Mouse (Mus musculus) C2C12 (cell line): ENCODE measurements at regions not wholly inside any gene's neighbourhood (a gene's known extent, or its start where the extent isn't known, plus 50 kb on each side); places are given as distances from the start of the nearest gene placed in this dataset.

Experiments used
- H3K27me3 ChIP-seq: one replicate; pipeline ENCODE4 v1.6.1; 2011; ENCODE audit not compliant: control insufficient read depth, insufficient read depth, insufficient read length
- H3K36me3 ChIP-seq: one replicate; pipeline ENCODE4 v1.6.1; 2011; ENCODE audit not compliant: control insufficient read depth, insufficient read depth
- H3K4me3 ChIP-seq: one replicate; pipeline ENCODE4 v1.5.1; 2011; ENCODE audit warnings: mild to moderate bottlenecking, control low read depth; ENCODE audit not compliant: poor library complexity, insufficient read depth, severe bottlenecking
- H3K79me2 ChIP-seq: one replicate; pipeline ENCODE4 v1.6.1; 2011; ENCODE audit not compliant: control insufficient read depth, insufficient read depth
- H3K79me3 ChIP-seq: one replicate; pipeline ENCODE4 v1.6.1; 2011; ENCODE audit warnings: low read depth, control low read depth
- H3ac ChIP-seq: one replicate; pipeline ENCODE3; 2011; ENCODE audit warnings: low read depth; ENCODE audit not compliant: control insufficient read depth, insufficient read length
- CEBPB ChIP-seq: IDR thresholded peaks from one replicate; pipeline ENCODE4 v1.6.1; 2011; ENCODE audit warnings: low read depth, mild to moderate bottlenecking, control low read depth, moderate library complexity
- CTCF ChIP-seq: IDR thresholded peaks from one replicate; pipeline ENCODE4 v1.5.1; 2011; ENCODE audit not compliant: control insufficient read depth, insufficient read depth, insufficient read length
- FOSL1 ChIP-seq: IDR thresholded peaks from one replicate; pipeline ENCODE4 v1.8.0; 2011; ENCODE audit warnings: mild to moderate bottlenecking, low read length; ENCODE audit not compliant: poor library complexity, insufficient read depth, severe bottlenecking
- MAX ChIP-seq: IDR thresholded peaks from one replicate; pipeline ENCODE4 v1.6.1; 2011; ENCODE audit warnings: mild to moderate bottlenecking, control low read depth
- MYOD1 ChIP-seq: IDR thresholded peaks from one replicate; pipeline ENCODE4 v1.6.1; 2011; ENCODE audit warnings: low read depth; ENCODE audit not compliant: control insufficient read depth, insufficient read length
- MYOG ChIP-seq: IDR thresholded peaks from one replicate; pipeline ENCODE4 v1.6.1; 2011; ENCODE audit not compliant: control insufficient read depth, insufficient read length; ENCODE audit errors: extremely low read depth
- USF1 ChIP-seq: IDR thresholded peaks from one replicate; pipeline ENCODE4 v1.6.1; 2011; ENCODE audit warnings: low read depth, mild to moderate bottlenecking, control low read depth, moderate library complexity

GRCm38 (mm10) chr16:7637121-7637700 lies 787.7 kb downstream of the Tmem114 start:
- H3K79me3 ChIP-seq: no peaks in the 10 kb centered on the region
- no peak overlapping the region for H3ac ChIP-seq
- no peak overlapping the region for H3K4me3 ChIP-seq
- H3K36me3 ChIP-seq: no peaks in the 10 kb centered on the region
- TF ChIP-seq MAX: no peak
- no peak for TF ChIP-seq FOSL1
- no peak for TF ChIP-seq CTCF
- TF ChIP-seq CEBPB: no peak
- no peak for TF ChIP-seq MYOG
- no peak for TF ChIP-seq MYOD1
- no peak for TF ChIP-seq USF1
- H3K79me2 ChIP-seq: no peaks in the 10 kb centered on the region
- no peaks in the 10 kb centered on the region for H3K27me3 ChIP-seq

GRCm38 (mm10) chr16:7636326-7636725 lies 788.6 kb downstream of the Tmem114 start:
- H3ac ChIP-seq: no peak overlapping the region
- no peaks in the 10 kb centered on the region for H3K79me2 ChIP-seq
- H3K36me3 ChIP-seq: no peaks in the 10 kb centered on the region
- H3K27me3 ChIP-seq: no peaks in the 10 kb centered on the region
- TF ChIP-seq CEBPB (no peak), MAX (no peak), CTCF (no peak)
- no peak overlapping the region for H3K4me3 ChIP-seq
- no peaks in the 10 kb centered on the region for H3K79me3 ChIP-seq

GRCm38 (mm10) chr16:7632474-7632873 lies 792.5 kb downstream of the Tmem114 start:
- no peak overlapping the region for H3ac ChIP-seq
- no peaks in the 10 kb centered on the region for H3K36me3 ChIP-seq
- no peaks in the 10 kb centered on the region for H3K79me3 ChIP-seq
- no peak overlapping the region for H3K4me3 ChIP-seq
- H3K79me2 ChIP-seq: no peaks in the 10 kb centered on the region
- H3K27me3 ChIP-seq: no peaks in the 10 kb centered on the region
- TF ChIP-seq CEBPB: no peak
- no peak for TF ChIP-seq MYOD1
- TF ChIP-seq USF1: no peak
- TF ChIP-seq MYOG: no peak
- TF ChIP-seq MAX: no peak
- TF ChIP-seq CTCF: no peak
- TF ChIP-seq FOSL1: no peak

DNA sequence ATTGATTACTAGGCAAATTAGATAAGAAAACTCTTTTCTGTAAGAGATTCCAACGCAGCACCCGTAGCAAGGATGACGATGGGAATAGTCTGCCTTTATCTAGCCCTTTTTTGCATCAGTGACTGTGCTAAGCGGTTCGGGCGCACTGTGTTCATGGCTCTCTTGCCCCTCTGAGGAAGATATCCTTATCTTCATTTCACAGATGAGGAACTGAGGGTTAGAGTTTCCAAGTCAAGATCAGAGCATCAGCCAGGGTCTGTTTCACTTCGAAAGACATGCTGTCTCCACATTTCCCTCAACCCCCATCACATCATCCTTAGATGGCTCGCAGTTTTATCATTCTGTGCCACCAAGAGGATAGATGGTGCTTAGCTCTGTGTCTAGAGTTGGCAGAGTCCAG lies 796.6 kb downstream of the Tmem114 start:
- H3K79me3 ChIP-seq: no peaks in the 10 kb centered on the region
- no peaks in the 10 kb centered on the region for H3K79me2 ChIP-seq
- H3K36me3 ChIP-seq: no peaks in the 10 kb centered on the region
- no peak overlapping the region for H3ac ChIP-seq
- TF ChIP-seq MYOD1 (no peak), FOSL1 (no peak), CEBPB (no peak), USF1 (no peak), MAX (no peak), CTCF (no peak), MYOG (no peak)
- no peaks in the 10 kb centered on the region for H3K27me3 ChIP-seq
- no peak overlapping the region for H3K4me3 ChIP-seq

DNA sequence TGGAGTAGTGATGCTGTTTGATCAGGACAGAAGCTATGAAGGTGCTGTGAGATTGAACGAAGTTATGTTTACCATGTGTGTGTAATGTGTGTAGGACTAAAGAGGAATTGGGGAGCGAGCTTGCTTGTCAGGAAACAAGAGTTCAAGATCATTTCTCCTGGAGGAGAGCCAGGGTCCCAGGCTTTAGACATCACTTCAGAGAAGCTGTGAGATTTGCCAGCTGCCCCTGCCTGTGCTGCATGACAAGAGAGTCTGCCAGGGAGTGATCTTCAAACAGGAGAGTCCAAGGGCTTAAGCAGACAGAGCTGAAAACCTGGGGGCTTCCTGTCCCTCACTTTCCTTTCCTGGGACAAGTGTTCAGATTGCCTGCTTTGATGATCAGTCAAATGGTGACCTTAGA lies 818.3 kb downstream of the Tmem114 start:
- Histone ChIP-seq H3K36me3 (no peaks in the 10 kb centered on the region), H3K27me3 (no peaks in the 10 kb centered on the region), H3K4me3 (no peak overlapping the region), H3K79me2 (no peaks in the 10 kb centered on the region), H3ac (no peak overlapping the region), H3K79me3 (no peaks in the 10 kb centered on the region)
- TF ChIP-seq MYOG: no peak
- no peak for TF ChIP-seq MAX
- no peak for TF ChIP-seq CEBPB
- TF ChIP-seq USF1: no peak
- no peak for TF ChIP-seq CTCF
- no peak for TF ChIP-seq FOSL1
- TF ChIP-seq MYOD1: no peak

DNA sequence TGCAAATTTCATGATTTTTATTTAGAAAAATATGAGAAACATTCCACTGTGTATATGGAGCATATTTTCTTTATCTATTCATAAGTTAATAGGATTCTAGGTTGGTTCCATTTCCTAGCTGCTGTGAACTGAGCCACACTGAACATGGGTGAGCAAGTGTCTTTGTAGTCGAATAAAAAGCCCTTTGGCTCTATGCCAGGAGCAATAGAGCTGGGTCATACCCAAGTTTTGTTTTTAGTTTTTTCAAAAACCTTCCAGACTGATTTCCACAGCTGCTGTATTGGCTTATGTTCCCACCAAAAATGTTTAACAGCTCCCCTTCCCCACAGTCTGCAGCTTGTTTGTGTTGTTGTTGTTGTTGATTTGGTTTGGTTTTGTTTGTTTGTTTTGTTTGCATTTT lies 822.5 kb downstream of the Tmem114 start:
- H3ac ChIP-seq: no peak overlapping the region
- no peaks in the 10 kb centered on the region for H3K27me3 ChIP-seq
- H3K79me3 ChIP-seq: no peaks in the 10 kb centered on the region
- no peaks in the 10 kb centered on the region for H3K36me3 ChIP-seq
- no peaks in the 10 kb centered on the region for H3K79me2 ChIP-seq
- no peak for TF ChIP-seq USF1
- TF ChIP-seq FOSL1: no peak
- no peak for TF ChIP-seq MYOG
- TF ChIP-seq CTCF: no peak
- no peak for TF ChIP-seq CEBPB
- TF ChIP-seq MYOD1: no peak
- TF ChIP-seq MAX: no peak
- H3K4me3 ChIP-seq: no peak overlapping the region
